Mouse (Mus musculus): ENCODE results near the gene Sema5a.
A peak's percentile ranks its signal among the peaks of the same experiment; 100 is the strongest.
"Not testable (repeated sequence)": the region's sequence is repeated elsewhere in the genome, so short reads cannot be mapped to it uniquely, and the experiment has no call there.

Gene Sema5a

DNA sequence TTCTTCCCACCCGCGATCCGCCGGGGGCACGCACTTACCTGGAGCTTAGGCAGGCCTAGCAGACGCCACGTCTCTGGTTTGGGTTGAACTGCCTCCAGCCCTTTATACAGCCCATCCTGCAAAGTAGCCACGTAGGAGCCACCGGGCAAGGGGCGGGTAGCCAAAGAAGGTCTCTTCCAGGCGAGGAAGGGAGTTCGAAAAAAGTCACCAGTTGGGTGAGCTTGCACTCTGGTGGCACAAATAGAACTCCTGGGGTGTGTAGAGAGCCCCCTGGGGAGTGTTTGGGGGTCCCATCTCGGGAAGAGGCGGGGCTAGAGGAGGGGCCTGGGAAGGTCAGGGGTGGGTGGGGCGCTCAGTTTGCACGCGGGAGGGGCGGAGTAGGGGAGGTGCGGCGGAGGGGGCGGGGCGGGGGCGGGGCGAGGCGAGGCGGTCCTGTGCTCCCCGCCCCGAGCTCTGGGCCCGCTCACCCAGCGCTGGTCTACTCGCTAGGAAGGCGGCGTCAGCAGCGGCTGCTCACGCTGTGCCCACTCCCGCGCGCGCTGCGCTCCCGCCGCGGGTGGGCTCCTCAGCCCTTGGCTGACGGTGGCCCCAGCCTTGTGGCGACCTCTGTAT, at the start of gene Sema5a:
TSS of gene Sema5a (plus strand) at position 467 of the 612 bp plus-strand sequence.
- DNase-seq (ENCODE audit: low spot score) = peak; percentile 74

DNA sequence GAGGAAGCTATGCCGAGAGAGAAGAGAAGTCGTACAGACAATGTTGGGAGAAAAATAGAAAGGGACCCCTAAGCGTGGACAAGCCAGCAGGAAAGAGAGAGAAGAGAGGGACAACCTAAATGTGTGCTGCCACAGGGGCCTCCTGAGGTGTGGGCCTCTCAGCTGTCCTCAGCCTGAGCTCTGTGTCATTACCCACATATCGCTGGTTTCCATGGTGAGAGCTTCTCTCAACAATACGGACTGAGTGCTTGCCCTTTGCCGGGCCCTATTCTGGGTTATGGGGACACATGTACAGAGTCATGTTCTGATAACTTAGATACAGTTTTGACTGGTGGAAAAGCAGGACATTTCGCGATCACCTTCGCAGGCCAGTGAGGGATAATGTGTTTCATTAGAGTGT, 46.5 kb upstream of the Sema5a start:
- no peak for DNase-seq (ENCODE audit: low spot score)

DNA sequence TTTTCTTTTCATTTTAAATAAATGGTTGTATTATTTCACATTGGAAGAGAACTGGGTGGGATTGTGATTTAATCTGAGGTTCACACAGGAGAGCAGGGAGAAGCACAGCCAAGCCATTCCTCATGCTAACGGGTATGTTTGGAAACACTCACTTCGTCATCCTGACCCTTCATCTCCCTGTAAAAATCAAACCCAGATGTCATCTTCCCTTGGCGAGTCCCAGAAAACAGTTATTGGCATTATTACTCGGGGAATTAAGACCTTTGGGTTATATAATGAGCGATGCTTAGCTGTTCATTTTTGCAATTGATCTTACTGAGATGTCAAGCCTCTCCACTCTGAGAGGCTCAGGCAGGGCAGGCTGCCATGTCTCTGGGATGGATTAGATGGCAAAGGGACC, 46.0 kb upstream of the Sema5a start:
- no peak for DNase-seq (ENCODE audit: low spot score)

DNA sequence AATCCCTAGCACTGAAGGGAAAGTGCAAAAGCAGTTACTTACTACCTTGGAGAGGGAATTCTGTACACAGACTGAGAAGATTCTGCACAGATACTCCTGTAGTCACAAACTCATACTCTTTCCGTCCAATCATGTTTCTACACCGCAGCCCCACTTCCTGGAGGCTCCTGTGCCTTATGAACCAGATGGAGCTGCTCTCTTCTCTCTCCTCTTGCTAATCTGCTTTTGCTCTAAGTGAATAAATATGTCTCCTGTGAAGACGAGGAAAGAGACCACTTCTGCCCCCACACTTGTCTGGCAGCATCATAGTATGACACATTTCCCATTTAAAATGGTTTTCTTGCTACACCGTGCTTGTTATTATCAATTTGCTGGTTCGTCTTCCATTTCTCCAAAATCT, 41.4 kb upstream of the Sema5a start:
- no peak for DNase-seq (ENCODE audit: low spot score)

DNA sequence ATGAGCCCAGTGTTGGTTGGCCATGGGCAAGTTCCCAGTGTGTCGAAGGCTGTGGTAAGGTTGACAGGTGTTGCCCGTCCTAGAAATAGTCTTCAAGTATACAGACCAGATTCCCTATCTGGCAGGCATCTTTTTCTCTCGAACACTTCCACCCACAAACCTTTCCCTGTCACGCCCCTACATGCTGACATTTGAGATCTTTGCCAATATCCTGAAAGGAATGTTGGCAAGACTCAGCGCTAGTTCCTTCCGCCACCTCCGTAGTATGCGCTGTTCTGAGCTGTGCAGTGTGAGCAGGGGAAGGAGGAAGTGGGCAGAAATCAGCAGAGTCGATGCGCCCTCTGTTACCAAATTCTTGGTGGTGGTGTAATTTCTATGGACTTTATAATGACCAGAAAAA, 39.7 kb upstream of the Sema5a start:
- DNase-seq (ENCODE audit: low spot score) = no peak

DNA sequence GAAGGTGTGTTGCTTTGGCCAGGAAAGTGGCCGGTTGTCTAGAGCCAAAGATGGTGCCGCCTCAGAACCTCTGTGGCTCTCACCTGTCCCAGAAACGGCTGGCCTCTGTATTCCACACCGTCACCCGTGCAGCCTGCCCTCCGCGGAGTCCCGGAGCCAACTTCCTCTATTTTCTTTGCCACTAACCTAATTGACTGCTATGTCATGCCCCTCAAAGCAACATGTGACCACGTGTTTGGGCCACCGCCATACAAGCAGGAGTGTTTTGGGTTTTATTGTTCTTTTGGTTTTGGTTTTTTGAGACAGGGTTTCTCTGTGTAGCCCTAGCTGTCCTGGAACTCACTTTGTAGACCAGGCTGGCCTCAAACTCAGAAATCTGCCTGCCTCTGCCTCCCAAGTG, 29.9 kb upstream of the Sema5a start:
- DNase-seq (ENCODE audit: low spot score) = not testable (repeated sequence)

DNA sequence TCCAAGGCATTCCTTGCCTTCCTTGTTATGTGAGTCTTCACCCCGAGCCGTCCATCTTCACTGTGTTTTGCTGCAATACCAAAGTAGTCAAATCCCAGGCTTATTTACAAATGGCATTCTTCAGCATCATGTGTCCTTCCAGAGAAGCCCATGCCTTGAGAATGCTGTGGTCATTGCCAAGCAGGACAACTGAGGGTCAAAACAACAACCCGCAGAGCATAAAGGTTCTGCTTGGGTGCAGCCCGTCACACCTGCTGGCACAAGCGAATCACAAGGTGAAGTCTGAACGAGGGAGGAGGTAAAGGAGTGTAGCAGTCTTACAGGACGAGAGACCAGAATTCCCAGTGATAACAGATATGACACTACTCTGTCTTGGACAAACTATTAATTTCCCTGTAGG, 21.6 kb upstream of the Sema5a start:
- DNase-seq (ENCODE audit: low spot score) = no peak

DNA sequence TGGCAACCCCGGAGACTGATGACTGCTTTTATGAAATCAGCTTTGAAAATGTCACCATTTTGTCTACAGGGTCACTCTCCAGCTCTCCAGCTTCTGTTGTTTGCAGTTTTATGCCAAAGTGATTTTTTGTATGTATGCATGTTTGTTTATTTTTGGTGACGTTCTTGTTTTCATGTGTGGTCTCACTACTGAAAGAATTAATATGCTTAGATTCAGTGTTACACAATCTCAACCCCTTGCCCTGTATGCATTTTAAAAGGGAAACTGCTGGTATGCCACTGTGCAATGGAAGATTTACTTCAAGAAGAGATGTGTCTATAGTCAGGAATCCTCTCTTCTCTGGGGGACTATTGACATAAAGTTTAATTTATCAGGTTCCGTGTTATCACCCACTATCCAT, 19.2 kb upstream of the Sema5a start:
- no peak for DNase-seq (ENCODE audit: low spot score)

DNA sequence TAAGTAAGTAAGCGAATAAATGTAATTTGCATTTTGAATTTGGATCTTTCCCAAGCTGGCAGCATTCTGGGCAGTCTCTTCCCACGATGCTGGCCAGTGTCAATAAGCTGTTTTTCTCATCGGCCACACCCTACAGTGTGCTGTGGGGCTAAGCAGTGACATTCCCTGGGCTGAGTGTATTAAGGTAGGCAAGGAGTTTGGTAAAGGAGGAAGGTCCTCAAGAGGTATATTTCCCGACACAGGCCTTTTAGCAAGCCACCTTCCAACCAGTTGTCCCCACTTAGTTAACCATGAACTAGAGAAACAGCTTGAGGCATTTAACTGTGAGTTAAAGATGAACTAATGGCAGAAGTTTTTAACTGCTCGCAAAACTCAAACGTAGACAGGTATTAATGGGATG, 18.2 kb upstream of the Sema5a start:
- no peak for DNase-seq (ENCODE audit: low spot score)

DNA sequence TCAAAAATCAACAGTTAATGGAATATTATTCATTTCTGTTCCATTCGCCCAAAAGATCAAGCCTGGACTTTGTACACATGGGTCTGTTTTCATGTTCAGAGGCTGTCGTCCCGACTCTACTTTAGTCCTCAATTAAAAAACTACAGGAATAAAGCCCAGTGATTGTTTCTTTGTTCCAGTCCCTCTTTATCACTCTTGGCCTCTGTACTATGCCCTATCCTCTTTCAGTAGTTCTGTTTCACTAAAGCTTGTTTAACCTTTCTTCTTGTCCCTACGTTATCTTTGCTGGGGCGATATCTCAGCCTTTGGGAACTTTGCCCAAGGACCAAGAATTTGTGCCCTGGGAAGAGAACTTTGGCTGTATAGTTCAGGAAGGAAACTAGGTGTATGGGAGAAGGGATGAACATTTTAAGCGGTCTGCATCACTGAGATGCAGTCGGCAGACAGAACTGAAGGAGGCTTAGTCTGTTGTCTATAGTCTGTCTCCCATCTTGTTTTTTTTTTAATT, 17.7 kb upstream of the Sema5a start:
- DNase-seq (ENCODE audit: low spot score) = peak; percentile 58

DNA sequence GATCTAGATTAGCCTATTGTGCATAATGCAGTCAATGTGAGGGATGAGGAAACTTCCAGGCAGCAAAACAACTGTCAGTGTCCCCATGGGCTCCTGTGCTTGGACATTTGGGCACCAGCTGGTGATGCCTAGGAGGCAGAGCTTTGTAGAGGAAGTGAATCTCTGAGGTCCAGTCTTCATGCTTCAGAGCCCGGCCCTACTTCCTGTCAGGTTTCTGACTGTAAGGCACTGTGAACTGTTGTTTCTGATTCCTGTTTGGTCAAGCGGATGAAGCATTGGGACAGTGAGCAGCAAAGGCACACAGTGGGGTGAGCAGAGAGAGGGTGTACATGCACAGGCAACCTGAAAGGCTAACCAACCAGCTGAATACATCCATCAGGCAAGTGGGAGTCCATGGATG, 14.5 kb upstream of the Sema5a start:
- no peak for DNase-seq (ENCODE audit: low spot score)

DNA sequence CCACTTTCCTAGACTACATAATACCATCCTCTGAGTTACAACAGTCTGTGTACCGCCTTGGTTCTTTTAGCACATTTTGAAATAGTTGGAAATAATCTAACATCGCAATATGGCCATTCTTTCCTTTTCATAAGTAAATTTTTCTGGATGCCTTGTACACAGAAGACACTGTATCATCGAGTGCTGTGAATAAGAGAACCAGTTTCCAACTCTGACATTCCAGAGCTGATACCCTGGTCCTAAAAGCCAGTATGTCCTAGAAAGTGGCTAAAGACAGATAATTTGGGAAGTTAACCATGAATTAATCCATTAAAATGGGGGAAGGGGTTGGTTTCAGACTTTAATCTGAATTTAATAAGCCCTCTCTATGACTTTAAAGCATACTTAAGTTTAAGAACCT, 12.4 kb upstream of the Sema5a start:
- no peak for DNase-seq (ENCODE audit: low spot score)

DNA sequence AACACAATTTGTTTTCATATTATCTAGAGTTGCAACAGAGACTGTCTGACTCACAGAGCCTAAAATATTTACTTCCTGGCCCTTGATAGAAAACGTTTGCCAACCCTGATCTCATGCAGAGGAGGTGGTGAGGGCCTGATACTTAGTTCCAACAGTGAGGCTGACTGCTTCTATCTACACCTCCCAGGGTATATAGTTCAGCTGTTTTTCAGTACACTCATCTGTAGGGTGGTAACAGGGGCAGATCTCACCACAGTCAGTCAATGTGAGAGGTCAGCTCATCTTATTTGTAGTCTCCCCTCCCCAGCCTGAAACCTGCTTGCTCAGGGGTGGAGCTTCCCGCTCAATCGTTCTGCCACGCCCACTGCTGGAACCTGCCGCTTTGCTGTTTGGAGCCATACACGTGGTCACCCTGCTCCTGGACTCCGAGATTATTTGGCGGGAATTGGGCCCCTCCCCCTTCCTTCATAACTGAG, 11.9 kb upstream of the Sema5a start:
- peak; percentile 24 for DNase-seq (ENCODE audit: low spot score)

DNA sequence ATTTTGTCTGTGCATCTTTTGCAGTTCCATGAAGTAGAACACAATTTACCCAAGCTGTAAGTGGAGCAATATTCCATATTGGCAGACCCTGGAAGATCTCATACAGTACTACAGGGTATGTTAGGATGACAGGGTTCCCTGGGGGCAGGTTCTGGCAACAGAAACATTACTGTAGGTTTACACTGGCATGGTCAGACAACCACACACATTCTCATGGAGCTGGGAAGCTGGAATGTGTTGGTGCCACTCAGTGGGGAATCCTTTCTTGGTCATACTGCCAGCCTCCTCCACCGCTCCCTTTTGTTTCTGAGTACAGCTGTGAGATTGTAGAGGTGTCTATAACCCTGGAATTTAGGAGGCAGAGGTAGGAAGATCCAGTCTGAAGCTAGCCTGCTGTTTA, 11.2 kb upstream of the Sema5a start:
- DNase-seq (ENCODE audit: low spot score) = no peak

DNA sequence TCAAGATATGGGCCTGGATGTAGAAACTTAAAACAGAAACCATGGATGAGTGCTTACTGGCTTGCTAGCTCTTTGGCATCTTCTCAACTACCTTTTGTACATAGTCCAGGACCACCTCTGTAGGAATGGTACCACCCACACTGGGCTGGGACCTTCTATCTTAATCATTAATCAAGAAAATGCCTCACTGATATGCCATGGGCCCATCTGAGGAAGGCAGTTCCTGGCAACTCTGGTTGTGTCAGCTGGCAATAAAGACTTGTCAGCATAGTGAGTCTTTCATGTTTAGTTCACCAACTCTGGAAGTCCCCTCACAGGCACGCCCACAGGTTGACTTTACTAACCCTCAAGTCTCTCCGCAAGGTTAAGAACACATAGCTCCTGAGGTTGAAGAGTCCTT, 5.5 kb upstream of the Sema5a start:
- DNase-seq (ENCODE audit: low spot score) = no peak

DNA sequence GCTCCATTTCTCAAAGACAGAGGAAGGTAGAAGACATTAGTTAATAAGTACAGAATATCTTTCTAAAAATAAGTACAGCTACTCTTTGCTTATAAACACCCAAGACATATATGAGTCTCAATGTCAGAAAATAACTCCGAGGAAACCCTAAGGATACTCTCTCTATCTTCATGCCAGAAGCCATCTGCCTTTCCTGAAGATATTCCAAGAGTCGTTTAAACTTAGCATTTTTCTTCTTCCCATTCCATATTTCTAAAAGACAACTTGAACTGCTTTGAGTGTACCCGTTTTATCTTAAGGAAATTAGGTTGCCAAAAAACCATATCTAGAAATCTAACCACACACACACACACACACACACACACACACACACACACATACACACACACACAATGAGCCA, 4.5 kb upstream of the Sema5a start:
- no peak for DNase-seq (ENCODE audit: low spot score)

DNA sequence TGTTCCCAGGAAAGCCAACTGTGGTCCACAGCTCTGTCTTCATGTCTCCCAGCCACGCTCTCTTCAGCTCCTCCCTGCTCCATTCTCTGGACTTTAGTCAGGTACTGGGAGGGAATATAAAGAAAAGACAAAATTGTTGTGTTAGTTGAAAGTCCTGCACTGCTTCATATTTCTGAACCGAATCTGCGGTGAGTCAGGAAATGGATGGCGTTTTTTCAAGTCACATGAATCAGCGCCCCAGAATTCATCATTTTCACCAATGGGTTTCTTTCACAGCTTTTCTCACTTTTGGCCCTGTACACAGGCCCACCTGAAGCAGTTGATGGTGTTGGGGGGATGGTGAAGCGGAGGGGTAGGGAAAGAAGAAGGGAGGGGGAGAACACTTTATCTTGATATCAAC, 2.9 kb upstream of the Sema5a start:
- no peak for DNase-seq (ENCODE audit: low spot score)

DNA sequence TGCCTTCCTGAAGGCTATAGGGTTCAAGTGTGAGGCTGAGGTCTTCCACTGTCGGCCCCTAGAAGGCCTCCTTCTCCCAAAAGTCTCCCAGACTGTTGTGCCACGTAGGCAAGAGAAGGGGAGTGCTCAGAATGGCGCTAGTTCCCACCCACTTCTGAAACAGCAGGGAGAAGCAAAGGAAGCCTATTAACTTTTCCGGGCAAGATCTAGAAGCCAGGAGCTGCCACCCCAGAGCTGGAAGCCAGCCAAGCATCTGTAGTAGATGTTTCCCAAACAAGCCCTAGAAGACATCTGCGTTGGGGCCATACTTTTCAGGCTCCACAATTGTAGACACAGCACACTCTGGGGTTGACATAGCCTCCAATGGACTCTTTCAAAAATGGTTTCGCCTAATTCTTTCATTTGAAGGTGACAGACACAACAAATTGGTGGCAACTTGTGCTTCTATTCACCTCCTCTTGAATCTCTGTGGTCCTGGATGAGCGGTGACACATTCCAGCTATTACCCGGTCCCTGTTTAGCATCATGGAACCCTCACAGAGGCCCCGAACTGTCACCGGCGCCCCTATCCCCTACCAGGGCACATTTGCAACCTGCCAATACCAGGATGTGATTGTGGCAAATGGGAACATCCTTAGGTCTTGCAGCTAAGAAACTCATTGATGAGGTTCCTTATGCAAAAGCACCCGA, 1.4 kb upstream of the Sema5a start:
- DNase-seq (ENCODE audit: low spot score) = peak; percentile 38

DNA sequence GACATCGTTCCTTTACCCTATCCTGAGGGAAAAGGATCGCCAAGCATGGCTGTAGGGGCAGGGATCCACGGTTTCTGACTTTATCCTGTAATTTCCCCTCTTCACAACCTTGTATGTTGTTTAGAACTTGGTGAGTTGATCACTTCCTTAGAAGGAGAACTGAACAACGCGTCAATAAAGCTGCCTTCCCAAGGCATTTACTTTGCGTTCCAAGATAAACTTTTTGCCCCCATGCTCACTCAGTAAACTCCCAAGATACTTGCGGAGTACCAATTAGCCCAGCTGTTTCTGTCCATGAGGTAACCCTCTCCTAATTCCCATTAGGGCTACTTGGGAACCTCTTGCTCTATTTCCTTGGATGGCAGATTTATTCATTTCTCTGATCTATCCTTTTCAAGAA, 786 bp upstream of the Sema5a start:
- DNase-seq (ENCODE audit: low spot score) = no peak

DNA sequence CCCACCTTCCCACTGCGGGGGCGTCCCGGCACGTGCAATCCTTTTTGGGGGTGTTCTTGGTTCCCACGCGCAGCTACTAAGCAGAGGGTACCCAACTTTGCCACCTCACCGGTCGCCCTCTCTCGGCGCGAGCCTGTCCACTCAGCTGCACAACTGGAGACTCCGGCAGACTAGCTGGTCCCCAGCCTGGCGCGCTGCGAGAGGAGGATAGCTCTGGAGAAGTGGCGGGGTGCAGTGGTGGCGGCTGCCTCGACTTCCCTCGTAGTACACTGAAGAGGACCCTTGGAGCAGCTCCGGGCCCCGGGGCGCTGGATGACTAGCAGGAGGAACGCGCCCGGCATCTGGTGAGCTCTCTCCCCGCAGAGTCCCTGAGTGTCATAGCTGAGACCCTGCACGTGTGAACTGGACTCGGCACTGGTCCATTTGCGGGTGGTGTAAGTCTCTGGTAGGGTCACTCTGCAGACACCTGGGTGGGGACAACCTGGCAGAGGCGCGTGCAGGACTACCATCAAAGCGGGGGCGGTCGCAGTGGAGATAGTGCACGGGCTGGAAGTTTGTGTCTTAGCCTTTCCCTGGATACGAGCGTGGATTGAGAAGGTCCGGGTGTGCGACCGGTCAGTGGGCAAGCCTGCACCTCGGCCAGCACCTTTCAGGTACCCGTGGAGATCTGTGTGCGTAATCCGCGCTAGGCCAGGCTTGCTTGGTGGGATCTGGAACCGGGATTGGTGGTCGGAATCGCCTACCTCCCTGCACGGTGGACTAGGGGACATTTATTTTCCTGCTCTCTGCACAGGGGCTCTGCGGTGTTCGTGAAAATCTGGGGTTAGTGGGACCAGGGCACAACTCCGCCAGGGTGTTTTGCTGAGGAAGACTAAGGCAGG, 586 bp downstream of the Sema5a start:
- no peak for DNase-seq (ENCODE audit: low spot score)

DNA sequence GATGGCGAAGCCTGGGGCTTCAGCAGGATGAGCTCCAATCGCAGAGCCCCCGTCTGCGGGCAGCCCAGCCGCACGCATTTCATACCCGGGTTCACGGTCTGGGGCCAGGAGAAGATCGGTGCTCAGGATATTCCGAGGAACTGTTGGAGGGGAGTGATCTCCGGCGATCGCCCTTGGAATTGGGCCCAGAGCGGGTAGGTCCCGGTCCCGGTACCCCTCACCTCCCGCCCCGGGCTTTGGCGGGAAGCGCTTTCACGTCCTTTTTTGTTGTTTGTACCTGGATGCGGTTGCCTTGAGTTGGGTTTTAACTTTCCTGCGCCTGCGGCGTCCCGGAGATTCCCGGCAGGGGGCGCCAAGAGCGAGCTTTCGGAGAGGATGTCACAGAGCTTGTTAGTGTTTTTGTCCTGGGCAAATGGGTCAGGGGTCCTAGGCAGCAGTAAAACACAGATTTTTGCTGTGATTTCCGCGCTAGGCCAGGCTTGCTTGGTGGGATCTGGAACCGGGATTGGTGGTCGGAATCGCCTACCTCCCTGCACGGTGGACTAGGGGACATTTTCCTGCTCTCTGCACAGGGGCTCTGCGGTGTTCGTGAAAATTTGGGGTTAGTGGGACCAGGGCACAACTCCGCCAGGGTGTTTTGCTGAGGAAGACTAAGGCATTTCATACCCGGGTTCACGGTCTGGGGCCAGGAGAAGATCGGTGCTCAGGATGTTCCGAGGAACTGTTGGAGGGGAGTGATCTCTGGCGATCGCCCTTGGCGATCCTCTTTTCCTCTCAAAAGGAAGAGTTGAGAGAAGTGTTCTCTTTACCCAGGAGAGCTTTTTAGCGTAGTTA, 1.4 kb downstream of the Sema5a start:
- peak; percentile 57 for DNase-seq (ENCODE audit: low spot score)

DNA sequence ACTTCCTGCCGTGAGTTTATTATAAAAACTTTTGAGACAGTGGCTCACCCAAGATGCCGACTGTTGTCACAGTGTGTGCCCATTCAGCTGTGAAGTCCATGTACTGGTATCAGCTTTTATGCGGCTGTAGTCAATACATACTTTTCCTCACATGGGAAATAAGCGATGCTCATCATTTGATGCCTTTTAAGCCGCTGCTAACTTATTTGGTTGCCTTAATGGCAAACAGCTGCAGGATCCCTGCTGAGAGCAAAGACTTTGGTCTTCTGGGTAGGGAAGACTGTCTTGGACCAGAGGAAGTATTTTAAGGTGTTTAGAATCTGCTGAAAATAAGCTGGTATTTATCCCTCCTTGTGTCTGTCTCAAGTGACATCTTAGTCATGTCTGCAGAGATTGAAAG, 2.7 kb downstream of the Sema5a start:
- no peak for DNase-seq (ENCODE audit: low spot score)

Measured in ovary, adult 18-20 months (tissue).